In genomic region chr5:141038342-141038741, GRCm38 (mm10) we compare ENCODE assay signal across 14 mouse cellular contexts.
"Had no signal": no experiment of that assay in that cellular context is flagged by ENCODE, and none has a peak within 500 bp of the region (broad histone marks: within the 10 kb centered on the region; RNA-seq: fewer than 3 reads in every experiment).

No protein-coding gene starts in this region.

- H3K36me3 ChIP-seq: limb, embryonic 13.5 days; liver, embryonic 12.5 days; midbrain, embryonic 10.5 days; neural tube, embryonic 12.5 days had no signal

- ATAC-seq: liver, embryonic 12.5 days had no signal

- H3K9ac ChIP-seq: limb, embryonic 13.5 days; liver, embryonic 12.5 days; lung, embryonic 14.5 days; neural tube, embryonic 12.5 days had no signal

- H3K9me3 ChIP-seq: limb, embryonic 13.5 days; liver, embryonic 12.5 days; midbrain, embryonic 10.5 days; neural tube, embryonic 12.5 days had no signal

- H3K4me2 ChIP-seq: limb, embryonic 13.5 days; liver, embryonic 12.5 days; lung, embryonic 14.5 days; neural tube, embryonic 12.5 days had no signal

- DNase-seq: kidney, adult 11 months; kidney, postnatal 36 days; left cerebral cortex, postnatal 4 days; lung, embryonic 14.5 days; lung, postnatal 14 days; midbrain, embryonic 14.5 days; thymus, adult 18-20 months; thymus, postnatal 14 days had no signal

- H3K27ac ChIP-seq: kidney, postnatal 0 days; layer of hippocampus, adult 2 months; limb, embryonic 13.5 days; liver, embryonic 12.5 days; midbrain, embryonic 10.5 days; neural tube, embryonic 12.5 days had no signal

- H3K4me3 ChIP-seq: layer of hippocampus, adult 2 months; limb, embryonic 13.5 days; liver, embryonic 12.5 days; midbrain, embryonic 10.5 days; neural tube, embryonic 12.5 days had no signal

- H3K4me1 ChIP-seq: liver, embryonic 12.5 days; midbrain, embryonic 10.5 days; neural tube, embryonic 12.5 days had no signal

- H3K27me3 ChIP-seq: limb, embryonic 13.5 days; liver, embryonic 12.5 days; neural tube, embryonic 12.5 days had no signal
